In genomic region chr12:54879630-54880029, GRCm38 (mm10) we compare ENCODE assay signal across 8 mouse cellular contexts. TPM values are rescaled to one million over a fixed set of nuclear protein-coding genes. Genes with fewer than 3 reads are reported as not detected.
DNase-seq lines count a peak whose midpoint lies in the region; ATAC-seq and TF ChIP-seq lines count a peak whose summit lies in the region.

No protein-coding gene starts in this region.

- no peak for TF ChIP-seq EP300 in lung, postnatal 0 days (IDR thresholded peaks at IDR 0.05)

- H3K27me3 ChIP-seq in forebrain, embryonic 11.5 days (ENCODE audit: control insufficient read depth, insufficient read depth, low read length) = no peaks in the 10 kb centered on the region
- H3K27me3 ChIP-seq in forebrain, embryonic 16.5 days (replicated peaks; ENCODE audit: control insufficient read depth, insufficient read depth, low read length) = no peaks in the 10 kb centered on the region
- no peaks in the 10 kb centered on the region for H3K27me3 ChIP-seq in kidney, postnatal 0 days (ENCODE audit: insufficient read depth, low read length)
- no peaks in the 10 kb centered on the region for H3K27me3 ChIP-seq in lung, postnatal 0 days (replicated peaks; ENCODE audit: insufficient read depth, low read length)

- no peak overlapping the region for H3K9ac ChIP-seq in forebrain, embryonic 11.5 days (ENCODE audit: low read length)
- H3K9ac ChIP-seq in forebrain, embryonic 16.5 days (replicated peaks; ENCODE audit: low read depth, low read length) = no peak overlapping the region
- no peak overlapping the region for H3K9ac ChIP-seq in kidney, postnatal 0 days (ENCODE audit: low read depth, low read length)
- H3K9ac ChIP-seq in lung, postnatal 0 days (replicated peaks; ENCODE audit: low read depth) = no peak overlapping the region

- H3K4me3 ChIP-seq in forebrain, embryonic 11.5 days (ENCODE audit: low read depth, low read length) = no peak overlapping the region
- no peak overlapping the region for H3K4me3 ChIP-seq in forebrain, embryonic 16.5 days (replicated peaks; ENCODE audit: low read length)
- no peak overlapping the region for H3K4me3 ChIP-seq in embryonic fibroblast, embryonic 13.5 days (ENCODE audit: insufficient read depth, low read length)
- no peak overlapping the region for H3K4me3 ChIP-seq in kidney, postnatal 0 days (replicated peaks; ENCODE audit: low read depth, low read length)
- H3K4me3 ChIP-seq in lung, postnatal 0 days (ENCODE audit: low read depth, low read length) = no peak overlapping the region

- TF ChIP-seq POLR2A in embryonic fibroblast, embryonic 13.5 days (IDR thresholded peaks at IDR 0.05; ENCODE audit: low read depth, low read length) = no peak

- 13% methylated on average over 6 of the region's 6 CpGs for WGBS in forebrain, embryonic 11.5 days
- WGBS in forebrain, embryonic 16.5 days = 17% methylated on average over 6 of the region's 6 CpGs
- WGBS in kidney, postnatal 0 days = 15% methylated on average over 6 of the region's 6 CpGs
- WGBS in lung, postnatal 0 days = 5% methylated on average over 6 of the region's 6 CpGs

- H3K36me3 ChIP-seq in forebrain, embryonic 11.5 days (ENCODE audit: control insufficient read depth, insufficient read depth, low read length) = no peaks in the 10 kb centered on the region
- H3K36me3 ChIP-seq in forebrain, embryonic 16.5 days (ENCODE audit: control insufficient read depth, insufficient read depth) = no peaks in the 10 kb centered on the region
- no peaks in the 10 kb centered on the region for H3K36me3 ChIP-seq in kidney, postnatal 0 days (ENCODE audit: insufficient read depth, low read length)
- H3K36me3 ChIP-seq in lung, postnatal 0 days (ENCODE audit: insufficient read depth, low read length) = no peaks in the 10 kb centered on the region

- no peak overlapping the region for H3K4me2 ChIP-seq in forebrain, embryonic 11.5 days (ENCODE audit: low read depth, low read length, severe bottlenecking)
- no peak overlapping the region for H3K4me2 ChIP-seq in forebrain, embryonic 16.5 days (ENCODE audit: low read length)
- H3K4me2 ChIP-seq in kidney, postnatal 0 days (ENCODE audit: low read length) = no peak overlapping the region
- no peak overlapping the region for H3K4me2 ChIP-seq in lung, postnatal 0 days (replicated peaks; ENCODE audit: low read depth, low read length)

- H3K27ac ChIP-seq in forebrain, embryonic 11.5 days (ENCODE audit: low read depth, low read length) = no peak overlapping the region
- no peak overlapping the region for H3K27ac ChIP-seq in forebrain, embryonic 16.5 days (ENCODE audit: low read length)
- no peak overlapping the region for H3K27ac ChIP-seq in embryonic fibroblast, embryonic 13.5 days (ENCODE audit: insufficient read depth, low read length)
- H3K27ac ChIP-seq in kidney, postnatal 0 days = no peak overlapping the region
- H3K27ac ChIP-seq in lung, postnatal 0 days (ENCODE audit: low read length) = no peak overlapping the region

- ATAC-seq in forebrain, embryonic 11.5 days (replicated peaks; ENCODE audit: low FRiP score) = no peak
- no peak for ATAC-seq in forebrain, embryonic 16.5 days
- ATAC-seq in kidney, postnatal 0 days (replicated peaks; ENCODE audit: low FRiP score, low read depth) = no peak
- no peak for ATAC-seq in lung, postnatal 0 days

- no peaks in the 10 kb centered on the region for H3K9me3 ChIP-seq in forebrain, embryonic 11.5 days (ENCODE audit: control insufficient read depth, low read length)
- H3K9me3 ChIP-seq in forebrain, embryonic 16.5 days (ENCODE audit: control insufficient read depth, low read length) = no peaks in the 10 kb centered on the region
- no peaks in the 10 kb centered on the region for H3K9me3 ChIP-seq in kidney, postnatal 0 days (replicated peaks; ENCODE audit: low read length)
- H3K9me3 ChIP-seq in lung, postnatal 0 days (ENCODE audit: low read length) = no peaks in the 10 kb centered on the region

- peak; percentile 76 for DNase-seq in forebrain, embryonic 11.5 days (ENCODE audit: low spot score)
- DNase-seq in A20 (ENCODE audit: low read depth, low spot score) = peak; percentile 66
- DNase-seq in adrenal gland, postnatal 25 days = peak; percentile 57
- peak; percentile 86 for DNase-seq in kidney, postnatal 0 days (ENCODE audit: low spot score)
- peak; percentile 86 for DNase-seq in lung, postnatal 0 days (ENCODE audit: low spot score)
- DNase-seq in spleen, adult 18-20 months = peak; percentile 35 to 63

- 0 out of 2 replicates have a peak, but pooled peaks have one; percentile 15 for TF ChIP-seq CTCF in embryonic fibroblast, embryonic 13.5 days (IDR thresholded peaks at IDR 0.05; ENCODE audit: borderline replicate concordance, insufficient read depth, low read length)
- peak; percentile 82 for TF ChIP-seq CTCF in kidney, postnatal 0 days (IDR thresholded peaks at IDR 0.05; ENCODE audit: low read depth)
- TF ChIP-seq CTCF in lung, postnatal 0 days (IDR thresholded peaks at IDR 0.05) = peak; percentile 78

- no peaks in the 10 kb centered on the region for H3K4me1 ChIP-seq in forebrain, embryonic 11.5 days (replicated peaks; ENCODE audit: control insufficient read depth, insufficient read depth, low read length)
- no peaks in the 10 kb centered on the region for H3K4me1 ChIP-seq in forebrain, embryonic 16.5 days (replicated peaks; ENCODE audit: control insufficient read depth, insufficient read depth, low read length)
- H3K4me1 ChIP-seq in embryonic fibroblast, embryonic 13.5 days (ENCODE audit: control insufficient read depth, insufficient read depth, low read length) = peaks cover 5% of the 10 kb centered on the region
- no peaks in the 10 kb centered on the region for H3K4me1 ChIP-seq in kidney, postnatal 0 days (replicated peaks; ENCODE audit: insufficient read depth, low read length)
- no peaks in the 10 kb centered on the region for H3K4me1 ChIP-seq in lung, postnatal 0 days (ENCODE audit: insufficient read depth, low read depth, low read length)

RNA-seq across cellular contexts. Expression of gene Cfl2, which starts 17.0 kb away (rescaled TPM):
- polyA plus RNA-seq in forebrain, embryonic 11.5 days (2014; fragmentation: Nextera tagmentation; extraction: Ambion mirVana) = 270 and 280 TPM in 2 replicates
- polyA plus RNA-seq in forebrain, embryonic 16.5 days (2015; fragmentation: Nextera tagmentation; extraction: Ambion mirVana) = 327 and 356 TPM in 2 replicates
- total RNA-seq in adrenal gland, postnatal 25 days (2021) = 114 and 143 TPM in 2 replicates
- 218 and 247 TPM in 2 replicates for polyA plus RNA-seq in embryonic fibroblast, embryonic 13.5 days (2011; ENCODE audit: insufficient read length, low read depth, missing spikeins)
- 162 and 163 TPM in 2 replicates for polyA plus RNA-seq in kidney, postnatal 0 days (2015; fragmentation: Nextera tagmentation; extraction: Ambion mirVana)
- polyA plus RNA-seq in lung, postnatal 0 days (2015; fragmentation: Nextera tagmentation; extraction: Ambion mirVana) = 122 and 129 TPM in 2 replicates

Comparison
In these comparisons a context has a peak if more than half of its experiments do, and no peak if none do; other contexts are left out.
1. CTCF ChIP-seq: peak in every context shown above with its lines; median percentile 82 in kidney, postnatal 0 days; 78 in lung, postnatal 0 days; 15 in embryonic fibroblast, embryonic 13.5 days.